26 mouse cellular contexts compared by ENCODE assay signal in genomic region chr11:87583291-87584034, GRCm38 (mm10). TPM values are rescaled to one million over a fixed set of nuclear protein-coding genes. Genes with fewer than 3 reads are reported as not detected.
A peak's percentile ranks its signal among the peaks of the same experiment; 100 is the strongest.
DNase-seq lines count a peak whose midpoint lies in the region; ATAC-seq and TF ChIP-seq lines count a peak whose summit lies in the region.
"Had no signal": no experiment of that assay in that cellular context is flagged by ENCODE, and none has a peak within 500 bp of the region (broad histone marks: within the 10 kb centered on the region; RNA-seq: fewer than 3 reads in every experiment).

No protein-coding gene starts in this region.

- no peak overlapping the region for H3K4me3 ChIP-seq in heart, adult 2 months
- H3K4me3 ChIP-seq in lung, embryonic 14.5 days (ENCODE audit: low read depth, low read length): no peak overlapping the region
- H3K4me3 ChIP-seq: forebrain, embryonic 13.5 days; heart, embryonic 10.5 days; midbrain, embryonic 12.5 days; stomach, embryonic 15.5 days had no signal

- peak overlapping the region; percentile 82 for H3K27ac ChIP-seq in heart, adult 2 months
- H3K27ac ChIP-seq in lung, embryonic 14.5 days (ENCODE audit: low read depth): no peak overlapping the region
- H3K27ac ChIP-seq: forebrain, embryonic 13.5 days; heart, embryonic 10.5 days; midbrain, embryonic 12.5 days had no signal

- H3K9me3 ChIP-seq in lung, embryonic 14.5 days (ENCODE audit: low read depth, low read length): no peaks in the 10 kb centered on the region
- H3K9me3 ChIP-seq: forebrain, embryonic 13.5 days; heart, embryonic 10.5 days; midbrain, embryonic 12.5 days; stomach, embryonic 15.5 days had no signal

- no peaks in the 10 kb centered on the region for H3K79me2 ChIP-seq in heart, adult 2 months (replicated peaks; ENCODE audit: control insufficient read depth, insufficient read depth, low read length)

- intact Hi-C loops in heart, adult 2 months (cut with DNase I): loop anchor here (2.0 kb wide), 1 partner anchor 29 kb away; no protein-coding TSS in a partner anchor

- no peak for TF ChIP-seq POLR2A in heart, adult 2 months (IDR thresholded peaks at IDR 0.05; ENCODE audit: insufficient read depth, low read depth, low read length)

- WGBS in heart, adult 2 months: 69% methylated on average over 6 of the region's 6 CpGs
- WGBS in lung, embryonic 14.5 days: 73% methylated on average over 6 of the region's 6 CpGs

- H3K27me3 ChIP-seq in heart, adult 2 months (ENCODE audit: control insufficient read depth, insufficient read depth, low read length): no peaks in the 10 kb centered on the region
- H3K27me3 ChIP-seq in lung, embryonic 14.5 days (ENCODE audit: insufficient read depth, low read length): no peaks in the 10 kb centered on the region
- H3K27me3 ChIP-seq: forebrain, embryonic 13.5 days; stomach, embryonic 15.5 days had no signal

- DNase-seq in heart, adult 2 months: no peak
- no peak for DNase-seq in heart, adult 9 months (ENCODE audit: low spot score in 2 of 2)
- no peak for DNase-seq in lung, embryonic 14.5 days
- no peak for DNase-seq in lung, adult 18-20 months
- DNase-seq in embryo, embryonic 9.5 days (ENCODE audit: extremely low spot score): no peak
- DNase-seq: adrenal gland, adult 2 months; gastrocnemius, postnatal 10 days; kidney, adult 8-10 months; kidney, postnatal 14 days; layer of hippocampus, adult 9-11 months; lung, postnatal 36 days; spleen, adult 18-20 months; thymus, adult 18-20 months had no signal

- no peak overlapping the region for H3K4me2 ChIP-seq in lung, embryonic 14.5 days
- H3K4me2 ChIP-seq: forebrain, embryonic 13.5 days; midbrain, embryonic 12.5 days; stomach, embryonic 15.5 days had no signal

- no peak for ATAC-seq in lung, embryonic 14.5 days (ENCODE audit: insufficient read depth)
- ATAC-seq in granulocyte monocyte progenitor cell, adult 5-6 weeks (replicated peaks; ENCODE audit: poor library complexity, severe bottlenecking): peak; percentile 64
- no peak for ATAC-seq in monocyte, adult 5-6 weeks (replicated peaks; ENCODE audit: insufficient number of reproducible peaks, low FRiP score, low TSS enrichment, poor library complexity, severe bottlenecking)
- ATAC-seq: forebrain, embryonic 13.5 days had no signal

- peaks cover 26% of the 10 kb centered on the region for H3K4me1 ChIP-seq in heart, adult 2 months (ENCODE audit: control insufficient read depth, insufficient read depth, low read length)
- peaks cover 7% of the 10 kb centered on the region; the same call in 1 of the 2 replicates for H3K4me1 ChIP-seq in lung, embryonic 14.5 days (ENCODE audit: insufficient read depth)

- no peak for TF ChIP-seq EP300 in heart, adult 2 months (IDR thresholded peaks at IDR 0.05; ENCODE audit: insufficient read depth, low read depth, low read length)

- TF ChIP-seq CTCF in heart, adult 2 months (IDR thresholded peaks at IDR 0.05): 0 out of 2 replicates have a peak, but pooled peaks have one; percentile 2
- TF ChIP-seq CTCF in lung, embryonic 14.5 days (IDR thresholded peaks at IDR 0.05; ENCODE audit: low read depth): peak; percentile 7; the same call in 1 of the 2 replicates

- H3K36me3 ChIP-seq in heart, adult 2 months (ENCODE audit: control insufficient read depth, insufficient read depth, low read length): peaks cover 5% of the 10 kb centered on the region; the same call in 1 of the 2 replicates
- no peaks in the 10 kb centered on the region for H3K36me3 ChIP-seq in lung, embryonic 14.5 days (ENCODE audit: insufficient read depth)
- H3K36me3 ChIP-seq: heart, embryonic 10.5 days; midbrain, embryonic 12.5 days; stomach, embryonic 15.5 days had no signal

- H3K9ac ChIP-seq in heart, adult 2 months (ENCODE audit: low read depth, low read length): 0 out of 2 replicates have a peak overlapping the region, but pooled peaks have one; percentile 1
- no peak overlapping the region for H3K9ac ChIP-seq in lung, embryonic 14.5 days
- H3K9ac ChIP-seq: forebrain, embryonic 13.5 days; midbrain, embryonic 12.5 days; stomach, embryonic 15.5 days had no signal

RNA-seq across cellular contexts. Expression of gene Mtmr4, which starts 8.5 kb away (rescaled TPM):
- total RNA-seq in heart, adult 2 months (2021): 10 to 100 TPM; 24.7 to 27.8 TPM
- 7.9 and 19.0 TPM in 2 replicates for polyA plus RNA-seq in heart, adult 2 months (2012; rRNA removed)
- polyA plus RNA-seq in lung, embryonic 14.5 days (2014; fragmentation: Nextera tagmentation; extraction: Ambion mirVana): 41.2 and 43.6 TPM in 2 replicates
- total RNA-seq in granulocyte monocyte progenitor cell, adult 5-6 weeks (2014; fragmentation: Nextera tagmentation): 25.2 and 25.4 TPM in 2 replicates
- 20.3 and 22.6 TPM in 2 replicates for total RNA-seq in granulocyte monocyte progenitor cell, adult 5-6 weeks (2017)
- 11.0 to 19.0 TPM (median 13.7 TPM) in 3 replicates for total RNA-seq in monocyte, adult 5-6 weeks (2017)

RNA-seq across cellular contexts. Expression of gene Sept4, which starts 14.8 kb away (rescaled TPM):
- 10 to 100 TPM; 36.7 to 38.6 TPM for total RNA-seq in heart, adult 2 months (2021)
- 39.9 and 54.4 TPM in 2 replicates for polyA plus RNA-seq in heart, adult 2 months (2012; rRNA removed)
- polyA plus RNA-seq in lung, embryonic 14.5 days (2014; fragmentation: Nextera tagmentation; extraction: Ambion mirVana): 48.5 TPM in 2 replicates
- total RNA-seq in granulocyte monocyte progenitor cell, adult 5-6 weeks (2014; fragmentation: Nextera tagmentation): 4.7 TPM in 1 of 2 replicates, not detected in the other
- 1.3 TPM in 1 of 2 replicates, not detected in the other for total RNA-seq in granulocyte monocyte progenitor cell, adult 5-6 weeks (2017)
- 6.6 to 16.9 TPM (median 9.6 TPM) in 3 replicates for total RNA-seq in monocyte, adult 5-6 weeks (2017)

RNA-seq across cellular contexts. Expression of gene Gm11492, which starts 17.0 kb away (rescaled TPM):
- total RNA-seq in heart, adult 2 months (2021): not detected
- polyA plus RNA-seq in heart, adult 2 months (2012; rRNA removed): 0.04 TPM in 1 of 2 replicates, not detected in the other
- not detected in 2 replicates for polyA plus RNA-seq in lung, embryonic 14.5 days (2014; fragmentation: Nextera tagmentation; extraction: Ambion mirVana)
- not detected in 2 replicates for total RNA-seq in granulocyte monocyte progenitor cell, adult 5-6 weeks (2014; fragmentation: Nextera tagmentation)
- not detected in 2 replicates for total RNA-seq in granulocyte monocyte progenitor cell, adult 5-6 weeks (2017)
- total RNA-seq in monocyte, adult 5-6 weeks (2017): 1.5 TPM in 1 of 3 replicates, not detected in the others
- total RNA-seq: adrenal gland, adult 2 months; gastrocnemius, postnatal 10 days had no signal
- polyA plus RNA-seq: adrenal gland, adult 2 months; C2C12; forebrain, embryonic 13.5 days; frontal cortex, adult 2 months; heart, embryonic 10.5 days; heart, postnatal 0 days; hindbrain, embryonic 11.5 days; limb, embryonic 11.5 days; liver, embryonic 16.5 days; midbrain, embryonic 12.5 days; neural tube, embryonic 14.5 days; stomach, embryonic 15.5 days had no signal

RNA-seq across cellular contexts. Expression of gene Hsf5, which starts 33.5 kb away (rescaled TPM):
- total RNA-seq in heart, adult 2 months (2021): under 1 TPM in 1 of 2 experiments, not detected in 1; 0.05 TPM
- polyA plus RNA-seq in heart, adult 2 months (2012; rRNA removed): 0.02 and 0.06 TPM in 2 replicates
- 0.38 and 0.41 TPM in 2 replicates for polyA plus RNA-seq in lung, embryonic 14.5 days (2014; fragmentation: Nextera tagmentation; extraction: Ambion mirVana)
- not detected in 2 replicates for total RNA-seq in granulocyte monocyte progenitor cell, adult 5-6 weeks (2014; fragmentation: Nextera tagmentation)
- total RNA-seq in granulocyte monocyte progenitor cell, adult 5-6 weeks (2017): not detected in 2 replicates
- 1.2 TPM in 1 of 3 replicates, not detected in the others for total RNA-seq in monocyte, adult 5-6 weeks (2017)
